Mouse (Mus musculus) CH12.LX (cell line): ENCODE data around the gene Cers6.

Experiments used
- CTCF ChIP-seq, 2 experiments: IDR thresholded peaks in 1 of 2; conservative IDR thresholded peaks in 1 of 2; 2 replicates each; pipeline ENCODE4 v1.5.1; 2011 to 2012; ENCODE audit warnings: low read depth in 2 of 2, low read length in 2 of 2, improper control_type of control experiment in 1 of 2, inconsistent platforms in 1 of 2, mild to moderate bottlenecking in 1 of 2, moderate library complexity in 1 of 2
- EP300 ChIP-seq: IDR thresholded peaks from 2 replicates; pipeline ENCODE4 v1.6.1; 2011; ENCODE audit warnings: low read length, improper control_type of control experiment
- ETS1 ChIP-seq: conservative IDR thresholded peaks from 2 replicates; pipeline ENCODE4 v1.6.1; 2012; ENCODE audit warnings: low read depth, mild to moderate bottlenecking, inconsistent platforms, low read length, improper control_type of control experiment, moderate library complexity
- HCFC1 ChIP-seq: IDR thresholded peaks from 2 replicates; pipeline ENCODE4 v1.6.1; 2012; ENCODE audit warnings: low read depth, mild to moderate bottlenecking, inconsistent platforms, low read length, improper control_type of control experiment
- MAX ChIP-seq: IDR thresholded peaks from 2 replicates; pipeline ENCODE4 v1.6.1; 2011; ENCODE audit warnings: low read length, improper control_type of control experiment
- NRF1 ChIP-seq: IDR thresholded peaks from 2 replicates; pipeline ENCODE4 v1.6.1; 2014; ENCODE audit warnings: low read depth, mild to moderate bottlenecking, inconsistent platforms, low read length, improper control_type of control experiment, moderate library complexity
- USF1 ChIP-seq: IDR thresholded peaks from 2 replicates; pipeline ENCODE4 v1.6.1; 2014; ENCODE audit warnings: low read depth, mild to moderate bottlenecking, inconsistent platforms, low read length, improper control_type of control experiment

DNA sequence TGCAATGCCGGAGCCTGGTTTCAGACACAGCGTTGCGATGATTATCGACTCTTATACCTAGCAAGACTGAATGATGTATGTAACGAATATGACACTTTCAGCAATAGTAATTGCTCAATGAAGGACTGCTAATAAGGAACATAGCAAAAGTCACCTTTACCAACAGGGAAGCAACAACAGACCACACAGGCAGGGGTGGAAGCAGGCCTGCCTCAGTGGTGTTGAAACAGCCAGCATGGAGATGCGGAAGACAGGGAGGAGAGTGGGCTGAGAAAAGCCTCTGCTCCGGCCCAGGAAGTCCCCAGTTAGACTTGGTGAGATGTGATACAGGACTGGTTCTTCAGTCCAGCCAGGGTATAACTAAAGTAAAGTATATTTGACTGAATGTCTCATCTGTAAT, 237.9 kb downstream of the Cers6 start:
- TF ChIP-seq CTCF (conservative IDR thresholded peaks at IDR 0.05 in 1 of 2, IDR thresholded peaks at IDR 0.05 in 1 of 2; ENCODE audit: low read depth in 2 of 2, low read length in 2 of 2) = no peak
- no peak for TF ChIP-seq MAX
- TF ChIP-seq HCFC1 = no peak
- TF ChIP-seq ETS1 = no peak
- TF ChIP-seq NRF1 = no peak
- no peak for TF ChIP-seq USF1
- TF ChIP-seq EP300 = no peak
